Mouse (Mus musculus) hindbrain, embryonic 10.5 days (tissue): Measurements from ENCODE around the gene Card14. TPM values are rescaled to one million over a fixed set of nuclear protein-coding genes. Genes with fewer than 3 reads are reported as not detected.

Source experiments
- DNase-seq: peaks from one replicate; pipeline ENCODE4 v3.0.0-alpha.2; 2017; ENCODE audit warnings: low spot score
- H3K27ac ChIP-seq: fragments of 300-500 bp; sonication (generic); 2 replicates; pipeline ENCODE4 v1.5.1; 2016; ENCODE audit warnings: mild to moderate bottlenecking, moderate library complexity
- H3K27me3 ChIP-seq: fragments of 300-500 bp; sonication (generic); 2 replicates; pipeline ENCODE4 v1.6.1; 2016; ENCODE audit warnings: mild to moderate bottlenecking; ENCODE audit not compliant: poor library complexity, insufficient read depth, severe bottlenecking
- H3K36me3 ChIP-seq: fragments of 300-500 bp; sonication (generic); 2 replicates; pipeline ENCODE4 v1.6.1; 2016; ENCODE audit warnings: mild to moderate bottlenecking, moderate library complexity
- H3K4me1 ChIP-seq: fragments of 300-500 bp; sonication (generic); replicated peaks from 2 replicates; pipeline ENCODE4 v1.6.1; 2016; ENCODE audit warnings: mild to moderate bottlenecking
- H3K4me3 ChIP-seq: fragments of 300-500 bp; sonication (generic); 2 replicates; pipeline ENCODE4 v1.5.1; 2016; ENCODE audit warnings: mild to moderate bottlenecking, moderate library complexity
- H3K9me3 ChIP-seq: fragments of 300-500 bp; sonication (generic); 2 replicates; pipeline ENCODE4 v1.6.1; 2016; ENCODE audit warnings: mild to moderate bottlenecking, moderate library complexity
- WGBS: fragments of 180-500 bp; shearing (Covaris S2); methylation state at CpG from one replicate; pipeline ENCODE4 v1.1.7; 2016; 5-methylcytosine and 5-hydroxymethylcytosine counted together
- polyA plus RNA-seq: library from polyadenylated mRNA; unstranded; fragments of >200 nt; fragmentation: Nextera tagmentation; extraction: Ambion mirVana; gene quantifications from 2 replicates; pipeline ENCODE4 v1.2.1, GENCODE M21; 2016

Gene Card14
- polyA plus RNA-seq, 1 experiment from 2014 or later = 0.04 TPM

- DNase-seq = no peak
These were observed 3.1 kb downstream of the Card14 start for GRCm38 (mm10) chr11:119310621-119311020.

GRCm38 (mm10) chr11:119314252-119314936 is 6.8 kb downstream of the Card14 start:
- Histone ChIP-seq H3K4me3 (no peak overlapping the region), H3K27me3 (peaks cover 14% of the 10 kb centered on the region; the same call in 1 of the 2 replicates)
- 84% methylated on average over 17 of the region's 17 CpGs for WGBS

More at GRCm38 (mm10) chr11:119310621-119311020, 3.1 kb downstream of the Card14 start:
- peaks cover 14% of the 10 kb centered on the region for H3K27me3 ChIP-seq
- 15% methylated on average over 10 of the region's 10 CpGs for WGBS
- H3K36me3 ChIP-seq = no peaks in the 10 kb centered on the region
- H3K4me1 ChIP-seq = peaks cover 28% of the 10 kb centered on the region
- no peaks in the 10 kb centered on the region for H3K9me3 ChIP-seq
- no peak overlapping the region for H3K4me3 ChIP-seq
- H3K27ac ChIP-seq = no peak overlapping the region

DNA sequence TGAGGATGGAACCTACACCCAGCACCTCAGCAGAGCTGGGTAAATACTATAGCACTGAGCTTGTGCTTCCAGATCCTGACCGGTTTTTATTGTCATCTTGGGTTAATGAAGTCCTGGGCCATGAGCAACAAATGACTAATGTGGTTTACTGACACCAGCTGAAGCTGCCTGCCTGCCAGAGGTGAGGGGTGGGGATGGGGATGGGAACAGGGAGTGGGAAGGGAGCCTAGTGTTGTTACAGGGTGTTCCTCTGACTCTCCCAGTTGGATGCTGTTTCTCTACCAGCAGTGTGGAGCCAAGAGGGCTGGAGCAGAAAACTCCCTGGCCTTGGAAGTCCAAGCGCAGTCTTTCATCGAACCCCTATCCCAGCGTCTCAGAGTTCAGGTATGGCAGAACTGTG is 9.2 kb downstream of the Card14 start:
- H3K27me3 ChIP-seq = peaks cover 3% of the 10 kb centered on the region; the same call in 1 of the 2 replicates
- 84% methylated on average over 4 of the region's 4 CpGs for WGBS
- H3K9me3 ChIP-seq = no peaks in the 10 kb centered on the region
- H3K27ac ChIP-seq = no peak overlapping the region
- DNase-seq = no peak
- no peaks in the 10 kb centered on the region for H3K4me1 ChIP-seq
- no peak overlapping the region for H3K4me3 ChIP-seq
- H3K36me3 ChIP-seq = no peaks in the 10 kb centered on the region

More at GRCm38 (mm10) chr11:119314252-119314936, 6.8 kb downstream of the Card14 start:
- Histone ChIP-seq H3K27ac (no peak overlapping the region), H3K36me3 (no peaks in the 10 kb centered on the region), H3K9me3 (no peaks in the 10 kb centered on the region), H3K4me1 (0 out of 2 replicates have a peak, but pooled peaks cover 3% of the 10 kb centered on the region)
- DNase-seq = no peak

GRCm38 (mm10) chr11:119322521-119322920 is 15.0 kb downstream of the Card14 start:
- Histone ChIP-seq H3K27me3 (no peaks in the 10 kb centered on the region), H3K4me1 (no peaks in the 10 kb centered on the region), H3K9me3 (peaks cover 7% of the 10 kb centered on the region), H3K4me3 (no peak overlapping the region), H3K27ac (no peak overlapping the region), H3K36me3 (no peaks in the 10 kb centered on the region)
- WGBS = 81% methylated on average over 13 of the region's 13 CpGs
- DNase-seq = no peak

DNA sequence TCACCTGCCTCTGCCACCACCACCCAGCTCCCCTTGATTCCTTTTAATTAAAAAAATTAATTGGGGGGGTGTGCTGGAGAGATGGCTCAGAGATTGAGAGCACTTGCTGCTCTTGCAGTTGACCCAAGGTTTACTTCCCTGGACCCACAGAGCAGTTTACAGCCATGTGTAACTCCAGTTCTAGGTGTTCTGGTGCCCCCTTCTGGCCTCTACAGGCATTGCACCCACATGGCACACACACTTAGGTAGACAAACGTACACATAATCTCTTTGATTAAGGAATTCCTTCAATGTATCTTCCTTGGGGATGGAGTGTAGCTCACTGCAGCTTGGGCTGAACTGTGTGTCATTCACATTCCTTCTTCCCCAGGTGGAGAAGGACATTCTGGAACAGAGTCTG is 17.5 kb downstream of the Card14 start:
- Histone ChIP-seq H3K27me3 (peaks cover 4% of the 10 kb centered on the region; the same call in 1 of the 2 replicates), H3K4me3 (no peak overlapping the region), H3K36me3 (no peaks in the 10 kb centered on the region), H3K4me1 (no peaks in the 10 kb centered on the region), H3K27ac (no peak overlapping the region), H3K9me3 (peaks cover 7% of the 10 kb centered on the region)
- DNase-seq = no peak
- 94% methylated on average over 1 of the region's 1 CpGs for WGBS

DNA sequence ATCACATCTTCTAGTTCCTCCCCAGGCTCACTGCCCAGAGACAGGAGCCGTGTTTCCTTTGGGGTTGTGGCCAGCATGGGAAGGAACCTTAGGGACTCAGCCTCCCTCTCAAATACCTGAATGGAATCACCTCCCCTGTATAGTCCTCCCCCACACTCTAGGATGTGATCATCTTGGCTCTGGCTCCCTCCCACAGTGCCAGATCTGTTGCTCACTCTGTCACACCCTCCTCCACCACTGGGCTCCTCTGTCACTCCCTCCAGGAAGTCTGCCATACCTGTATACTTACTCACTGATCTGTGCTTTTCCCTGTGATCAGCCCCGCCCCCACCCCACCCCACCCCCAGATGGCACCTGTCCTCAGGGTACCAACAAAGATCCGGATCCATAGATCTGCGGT is 23.0 kb downstream of the Card14 start:
- H3K4me3 ChIP-seq = no peak overlapping the region
- WGBS = 65% methylated on average over 4 of the region's 4 CpGs
- H3K36me3 ChIP-seq = no peaks in the 10 kb centered on the region
- DNase-seq = no peak
- peaks cover 16% of the 10 kb centered on the region for H3K27me3 ChIP-seq
- peaks cover 6% of the 10 kb centered on the region; the same call in 1 of the 2 replicates for H3K4me1 ChIP-seq
- H3K9me3 ChIP-seq = no peaks in the 10 kb centered on the region
- no peak overlapping the region for H3K27ac ChIP-seq

GRCm38 (mm10) chr11:119331970-119332369 is 24.4 kb downstream of the Card14 start:
- no peak for DNase-seq
- Histone ChIP-seq H3K9me3 (no peaks in the 10 kb centered on the region), H3K36me3 (no peaks in the 10 kb centered on the region), H3K4me1 (peaks cover 6% of the 10 kb centered on the region; the same call in 1 of the 2 replicates), H3K27me3 (peaks cover 20% of the 10 kb centered on the region), H3K4me3 (no peak overlapping the region), H3K27ac (no peak overlapping the region)
- 56% methylated on average over 3 of the region's 3 CpGs for WGBS

- H3K4me3 ChIP-seq = no peak overlapping the region
These were observed 30.9 kb downstream of the Card14 start for GRCm38 (mm10) chr11:119338271-119339059.

DNA sequence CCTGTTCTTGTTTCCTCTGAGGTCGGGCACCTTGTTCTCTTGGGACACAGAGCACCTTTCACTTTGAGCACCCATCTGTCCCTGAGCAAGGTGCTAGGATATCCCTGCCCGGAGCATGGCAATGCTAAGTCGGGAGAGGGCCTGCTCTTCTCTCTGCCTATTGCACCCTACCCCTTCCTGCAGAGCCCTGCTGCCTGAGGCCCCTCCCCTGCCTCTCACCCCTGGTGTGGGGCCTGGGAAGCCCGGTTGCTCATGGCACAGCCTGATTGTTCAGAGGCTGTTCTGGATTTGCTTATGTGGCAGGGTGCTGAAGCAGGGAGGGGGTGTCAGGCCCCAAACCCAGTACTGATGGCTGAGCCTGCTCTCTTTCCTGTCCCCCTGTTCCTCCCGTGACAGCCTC is 31.6 kb downstream of the Card14 start:
- no peaks in the 10 kb centered on the region for H3K36me3 ChIP-seq
- no peak overlapping the region for H3K4me3 ChIP-seq
- peaks cover 14% of the 10 kb centered on the region for H3K4me1 ChIP-seq
- DNase-seq = no peak
- 0 out of 2 replicates have a peak overlapping the region, but pooled peaks have one; percentile 2 for H3K27ac ChIP-seq
- H3K27me3 ChIP-seq = 0 out of 2 replicates have a peak, but pooled peaks cover 4% of the 10 kb centered on the region
- H3K9me3 ChIP-seq = no peaks in the 10 kb centered on the region
- WGBS = 52% methylated on average over 5 of the region's 5 CpGs

More at GRCm38 (mm10) chr11:119338271-119339059, 30.9 kb downstream of the Card14 start:
- DNase-seq = no peak
- Histone ChIP-seq H3K27me3 (0 out of 2 replicates have a peak, but pooled peaks cover 4% of the 10 kb centered on the region), H3K9me3 (no peaks in the 10 kb centered on the region), H3K4me1 (peaks cover 14% of the 10 kb centered on the region), H3K27ac (no peak overlapping the region), H3K36me3 (no peaks in the 10 kb centered on the region)
- 86% methylated on average over 10 of the region's 10 CpGs for WGBS

- H3K9me3 ChIP-seq = no peaks in the 10 kb centered on the region
- no peak overlapping the region for H3K27ac ChIP-seq
- H3K4me3 ChIP-seq = no peak overlapping the region
- peaks cover 14% of the 10 kb centered on the region for H3K4me1 ChIP-seq
- H3K27me3 ChIP-seq = 0 out of 2 replicates have a peak, but pooled peaks cover 4% of the 10 kb centered on the region
- DNase-seq = peak; percentile 82
- WGBS = 6% methylated on average over 5 of the region's 5 CpGs
- no peaks in the 10 kb centered on the region for H3K36me3 ChIP-seq
These were observed 32.1 kb downstream of the Card14 start for GRCm38 (mm10) chr11:119339637-119340036.

DNA sequence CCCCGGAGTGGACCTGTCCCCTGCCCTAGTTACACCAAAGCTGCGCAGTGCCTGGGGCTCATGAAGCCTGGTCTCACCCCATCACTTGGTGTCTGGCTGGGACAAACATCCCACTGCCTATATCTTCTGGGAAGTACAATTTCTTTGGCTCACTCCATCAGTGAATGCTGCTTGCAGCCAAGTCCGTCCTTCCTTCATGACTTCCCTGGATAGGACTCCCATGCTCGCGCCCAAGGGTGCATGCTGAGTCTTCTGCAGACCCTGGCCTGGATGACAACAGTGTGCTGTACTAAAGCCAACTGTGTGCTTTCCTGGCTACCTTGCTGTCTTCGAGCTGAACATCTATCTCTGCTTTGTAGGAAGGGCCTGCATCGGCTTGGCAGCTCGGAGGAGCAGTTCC is 36.6 kb downstream of the Card14 start:
- Histone ChIP-seq H3K27me3 (no peaks in the 10 kb centered on the region), H3K36me3 (peaks cover 30% of the 10 kb centered on the region), H3K9me3 (no peaks in the 10 kb centered on the region), H3K27ac (no peak overlapping the region), H3K4me1 (peaks cover 9% of the 10 kb centered on the region), H3K4me3 (no peak overlapping the region)
- WGBS = 91% methylated on average over 8 of the region's 8 CpGs
- DNase-seq = no peak

GRCm38 (mm10) chr11:119344865-119345264 is 37.3 kb downstream of the Card14 start:
- WGBS = 76% methylated on average over 6 of the region's 6 CpGs

DNA sequence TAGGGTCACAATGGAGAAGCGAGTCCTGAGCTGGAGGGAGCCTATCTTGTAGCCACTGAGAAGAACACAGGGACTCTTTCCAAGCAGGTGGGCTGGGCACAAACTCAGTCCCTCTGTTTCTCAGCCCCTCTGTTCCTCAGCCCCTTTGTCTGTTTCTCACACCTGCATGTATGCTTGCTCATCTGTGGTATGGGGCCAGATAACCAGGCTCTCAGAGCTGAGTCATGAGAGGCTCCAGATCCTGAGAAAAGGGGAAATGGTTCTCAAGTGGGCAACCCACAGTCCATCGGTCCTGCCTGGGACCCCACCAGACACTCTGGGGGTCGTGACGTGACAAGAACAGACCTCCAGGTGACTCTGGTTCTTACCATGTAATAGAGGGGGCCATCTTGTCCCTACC is 39.6 kb downstream of the Card14 start:
- 94% methylated on average over 4 of the region's 4 CpGs for WGBS
- Histone ChIP-seq H3K4me3 (no peak overlapping the region), H3K9me3 (no peaks in the 10 kb centered on the region), H3K4me1 (peaks cover 3% of the 10 kb centered on the region; the same call in 1 of the 2 replicates), H3K36me3 (peaks cover 40% of the 10 kb centered on the region), H3K27me3 (no peaks in the 10 kb centered on the region), H3K27ac (no peak overlapping the region)
- DNase-seq = no peak

More at GRCm38 (mm10) chr11:119344865-119345264, 37.3 kb downstream of the Card14 start:
- no peak for DNase-seq
- Histone ChIP-seq H3K4me1 (peaks cover 5% of the 10 kb centered on the region; the same call in 1 of the 2 replicates), H3K27ac (no peak overlapping the region), H3K9me3 (no peaks in the 10 kb centered on the region), H3K4me3 (no peak overlapping the region), H3K27me3 (no peaks in the 10 kb centered on the region), H3K36me3 (peaks cover 30% of the 10 kb centered on the region)
